Mouse (Mus musculus) left cerebral cortex, adult 2 months (tissue): Measurements from ENCODE around the gene Stoml3. TPM values are rescaled to one million over a fixed set of nuclear protein-coding genes. Genes with fewer than 3 reads are reported as not detected.
A peak's percentile ranks its signal among the peaks of the same experiment; 100 is the strongest.

ENCODE experiments used
- DNase-seq, 2 experiments: peaks; one replicate each; pipeline ENCODE4 v3.0.0; 2021 to 2022; ENCODE audit warnings: low spot score in 2 of 2, mixed read lengths in 1 of 2; ENCODE audit errors: extremely low spot score in 1 of 2
- H3K27ac ChIP-seq: fragments of 200-600 bp; 2 replicates; pipeline ENCODE4 v1.8.1; 2022
- H3K4me3 ChIP-seq: fragments of 200-600 bp; 2 replicates; pipeline ENCODE4 v1.8.1; 2022
- CTCF ChIP-seq: fragments of 200-600 bp; IDR thresholded peaks from 2 replicates; pipeline ENCODE4 v1.8.1; 2022; ENCODE audit warnings: antibody characterized with exemption, mild to moderate bottlenecking, moderate library complexity
- intact Hi-C: fragments of 180-260 bp; cut with DNase I; formaldehyde crosslinking; loops from one replicate; pipeline ENCODE4 v1.15.1; 2025
- total RNA-seq, 2 experiments: library from RNA; stranded (reverse); gene quantifications; 2 replicates each; pipeline ENCODE4 v1.2.3; 2021

The Stoml3 gene
- total RNA-seq, 2 experiments from 2014 or later = not detected

- intact Hi-C loops = loop anchor here (5.0 kb wide), 2 partner anchors 399 to 446 kb away; partner anchors contain the start of genes Cog6 and Ufm1
- no peak; the same call in none of the 2 replicates for TF ChIP-seq CTCF
These were observed 25.2 kb upstream of the Stoml3 start, which contains the start of the genes Nhlrc3 and Proser1 for GRCm38 (mm10) chr3:53463046-53463764. Gene Nhlrc3, minus strand, starts transcription at chr3:53463332. Gene Proser1, plus strand, starts transcription at chr3:53463666.

GRCm38 (mm10) chr3:53463765-53464114 lies 24.7 kb upstream of the Stoml3 start:
- Histone ChIP-seq H3K27ac (peak overlapping the region; percentile 100), H3K4me3 (peak overlapping the region; percentile 82)
- TF ChIP-seq CTCF = no peak
- intact Hi-C loops = loop anchor here (5.0 kb wide), 2 partner anchors 399 to 446 kb away; partner anchors contain the start of genes Cog6 and Ufm1
- DNase-seq = no peak

More at GRCm38 (mm10) chr3:53463046-53463764, 25.2 kb upstream of the Stoml3 start, which contains the start of the genes Nhlrc3 and Proser1:
- H3K4me3 ChIP-seq = peak within 1 kb of the TSS; percentile 82
- DNase-seq = peak; percentile 96 to 98
- H3K27ac ChIP-seq = peak within 1 kb of the TSS; percentile 100

GRCm38 (mm10) chr3:53464146-53464698 lies 24.2 kb upstream of the Stoml3 start:
- DNase-seq = no peak
- Histone ChIP-seq H3K4me3 (peak overlapping the region; percentile 82), H3K27ac (peak overlapping the region; percentile 100)
- no peak for TF ChIP-seq CTCF
- intact Hi-C loops = loop anchor here (5.0 kb wide), 2 partner anchors 398 to 447 kb away; partner anchors contain the start of genes Cog6 and Ufm1

GRCm38 (mm10) chr3:53465330-53465729 lies 23.1 kb upstream of the Stoml3 start:
- TF ChIP-seq CTCF = no peak
- intact Hi-C loops = no loop called here
- H3K4me3 ChIP-seq = peak overlapping the region; percentile 82; the same call in 1 of the 2 replicates
- no peak for DNase-seq
- H3K27ac ChIP-seq = no peak overlapping the region

GRCm38 (mm10) chr3:53466481-53466880 lies 22.0 kb upstream of the Stoml3 start:
- Histone ChIP-seq H3K27ac (no peak overlapping the region), H3K4me3 (no peak overlapping the region)
- intact Hi-C loops = no loop called here
- DNase-seq = no peak
- TF ChIP-seq CTCF = no peak

DNA sequence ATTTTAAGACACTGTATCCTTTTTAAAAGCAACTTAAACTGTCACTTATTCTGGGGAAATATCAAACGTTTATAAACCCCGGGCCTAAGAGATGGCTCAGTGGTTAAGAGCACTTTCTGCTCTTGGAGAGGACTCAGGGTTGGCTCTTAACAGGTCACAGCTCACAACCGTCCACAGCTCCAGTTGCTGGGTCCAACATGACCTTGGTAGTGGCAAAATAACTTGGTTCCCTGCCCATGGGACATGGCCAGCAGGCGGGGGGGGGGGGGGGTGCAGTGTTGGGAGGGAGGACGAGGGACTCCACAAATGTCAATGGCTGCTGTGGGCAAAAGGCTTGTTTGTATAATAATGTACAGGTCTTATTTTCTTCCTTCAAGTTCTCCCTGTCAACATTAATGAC lies 21.1 kb upstream of the Stoml3 start:
- H3K27ac ChIP-seq = no peak overlapping the region
- intact Hi-C loops = no loop called here
- no peak overlapping the region for H3K4me3 ChIP-seq
- TF ChIP-seq CTCF = no peak
- DNase-seq = no peak

DNA sequence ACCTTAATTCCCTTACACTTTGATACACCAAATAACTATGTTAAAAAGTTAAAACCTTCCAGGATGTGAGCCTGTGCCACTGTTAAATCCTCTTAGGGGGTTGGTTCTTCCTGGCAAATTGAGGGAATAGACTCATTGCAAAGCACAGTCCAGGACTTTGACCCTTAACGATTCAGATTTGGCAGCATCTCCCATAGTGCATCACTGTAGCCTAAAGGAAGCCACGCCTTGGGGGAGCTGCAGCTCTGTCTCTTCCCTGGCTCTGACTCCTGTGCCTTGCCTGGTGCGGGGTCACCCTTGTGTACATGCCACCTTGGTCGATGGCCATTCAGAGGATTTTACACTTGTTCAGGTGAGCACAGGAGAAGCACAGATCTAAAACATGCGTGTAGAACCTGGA lies 18.8 kb upstream of the Stoml3 start:
- Histone ChIP-seq H3K27ac (no peak overlapping the region), H3K4me3 (no peak overlapping the region)
- DNase-seq = no peak
- TF ChIP-seq CTCF = no peak
- intact Hi-C loops = no loop called here

GRCm38 (mm10) chr3:53472061-53472460 lies 16.4 kb upstream of the Stoml3 start:
- no peak for TF ChIP-seq CTCF
- no peak overlapping the region for H3K27ac ChIP-seq
- intact Hi-C loops = no loop called here
- DNase-seq = no peak
- no peak overlapping the region for H3K4me3 ChIP-seq

GRCm38 (mm10) chr3:53474179-53474578 lies 14.3 kb upstream of the Stoml3 start:
- DNase-seq = no peak
- intact Hi-C loops = no loop called here
- no peak for TF ChIP-seq CTCF
- H3K4me3 ChIP-seq = no peak overlapping the region
- no peak overlapping the region for H3K27ac ChIP-seq

DNA sequence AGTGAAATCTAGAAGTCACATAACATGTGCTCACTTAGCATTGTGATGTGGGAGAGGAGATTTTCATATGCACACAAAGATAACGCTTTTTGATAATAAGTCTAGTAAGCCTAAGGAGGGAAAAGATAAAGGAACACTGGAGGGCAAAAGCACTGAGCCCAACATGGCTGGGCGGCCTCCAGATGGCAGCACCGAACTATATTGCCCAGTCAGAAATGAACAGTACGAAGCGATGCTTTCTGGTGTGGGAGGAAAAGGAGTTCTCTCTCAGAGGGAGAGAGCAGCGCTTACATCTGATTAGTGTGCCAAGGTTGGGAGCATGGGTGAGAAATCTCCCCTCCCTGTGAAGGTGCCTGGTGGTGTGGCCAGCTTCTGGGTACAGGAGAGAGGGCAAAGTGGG lies 12.6 kb upstream of the Stoml3 start:
- H3K4me3 ChIP-seq = no peak overlapping the region
- TF ChIP-seq CTCF = peak; percentile 62
- H3K27ac ChIP-seq = no peak overlapping the region
- intact Hi-C loops = no loop called here
- DNase-seq = peak; percentile 30 to 33

GRCm38 (mm10) chr3:53477468-53477867 lies 11.0 kb upstream of the Stoml3 start:
- intact Hi-C loops = no loop called here
- H3K4me3 ChIP-seq = no peak overlapping the region
- DNase-seq = no peak
- H3K27ac ChIP-seq = no peak overlapping the region
- no peak for TF ChIP-seq CTCF

DNA sequence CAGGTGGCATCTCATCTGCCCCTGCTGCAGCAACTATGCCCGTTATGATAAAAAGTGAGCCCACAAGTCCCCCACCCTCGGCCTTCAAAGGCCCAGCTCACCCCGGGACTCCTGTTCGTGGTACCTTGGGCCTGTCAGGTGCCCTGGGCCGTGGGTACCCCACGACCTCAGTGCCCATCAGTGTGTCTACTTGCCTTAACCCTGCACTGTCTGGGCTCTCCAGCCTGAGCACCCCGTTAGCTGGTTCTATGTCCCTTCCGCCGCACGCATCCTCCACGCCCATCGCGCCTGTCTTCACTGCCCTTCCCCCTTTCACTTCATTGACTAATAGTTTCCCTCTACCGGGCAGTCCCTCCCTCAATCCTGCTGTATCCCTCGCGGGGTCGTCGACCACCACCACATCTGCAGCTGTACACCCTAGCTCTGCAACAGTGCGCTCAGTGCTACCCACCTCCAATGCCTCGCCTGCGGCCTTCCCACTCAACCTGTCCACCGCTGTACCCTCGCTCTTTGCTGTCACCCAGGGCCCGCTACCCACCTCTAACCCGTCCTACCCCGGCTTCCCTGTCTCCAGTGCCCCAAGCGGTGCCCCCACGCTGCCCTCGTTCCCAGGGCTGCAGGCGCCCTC lies 9.9 kb upstream of the Stoml3 start:
- Histone ChIP-seq H3K27ac (no peak overlapping the region), H3K4me3 (no peak overlapping the region)
- intact Hi-C loops = no loop called here
- DNase-seq = no peak
- no peak for TF ChIP-seq CTCF
